Mouse (Mus musculus): ENCODE data around the gene Mast1. TPM values are rescaled to one million over a fixed set of nuclear protein-coding genes. Genes with fewer than 3 reads are reported as not detected.
A peak's percentile ranks its signal among the peaks of the same experiment; 100 is the strongest.

The Mast1 gene
- polyA plus RNA-seq, 1 experiment from 2014 or later, result 0.19 TPM

DNA sequence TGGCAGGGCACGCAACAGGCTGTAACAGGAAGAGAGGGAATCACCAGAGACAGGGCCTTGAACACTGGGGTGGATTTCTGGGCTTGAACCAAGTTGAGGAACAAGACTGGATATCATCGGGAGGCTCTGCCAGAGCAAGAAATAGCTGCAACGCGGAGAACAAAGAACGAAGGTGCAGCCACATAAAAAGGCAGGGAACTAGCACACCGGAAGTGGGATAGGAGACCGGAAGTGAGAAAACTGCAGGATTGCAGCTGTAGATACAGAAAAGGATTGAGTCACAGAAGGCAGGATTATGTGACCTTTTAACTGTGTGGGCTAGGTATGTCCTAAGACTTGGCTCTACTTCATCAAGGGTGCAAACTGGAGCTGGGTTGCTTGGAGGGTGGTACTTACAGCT is 32.8 kb downstream of the Mast1 start:
- no peak overlapping the region for H3K27ac ChIP-seq (replicated peaks)
- no peak overlapping the region for H3K4me3 ChIP-seq
- ATAC-seq (ENCODE audit: extremely low read depth, insufficient number of reproducible peaks, low FRiP score, low TSS enrichment), result no peak
- no peak overlapping the region for H3K9ac ChIP-seq
- 85% methylated on average over 7 of the region's 7 CpGs for WGBS
- H3K36me3 ChIP-seq, result no peaks in the 10 kb centered on the region
- no peaks in the 10 kb centered on the region for H3K9me3 ChIP-seq
- H3K4me1 ChIP-seq, result peaks cover 21% of the 10 kb centered on the region
- H3K27me3 ChIP-seq (replicated peaks), result peaks cover 29% of the 10 kb centered on the region
- H3K4me2 ChIP-seq, result no peak overlapping the region

DNA sequence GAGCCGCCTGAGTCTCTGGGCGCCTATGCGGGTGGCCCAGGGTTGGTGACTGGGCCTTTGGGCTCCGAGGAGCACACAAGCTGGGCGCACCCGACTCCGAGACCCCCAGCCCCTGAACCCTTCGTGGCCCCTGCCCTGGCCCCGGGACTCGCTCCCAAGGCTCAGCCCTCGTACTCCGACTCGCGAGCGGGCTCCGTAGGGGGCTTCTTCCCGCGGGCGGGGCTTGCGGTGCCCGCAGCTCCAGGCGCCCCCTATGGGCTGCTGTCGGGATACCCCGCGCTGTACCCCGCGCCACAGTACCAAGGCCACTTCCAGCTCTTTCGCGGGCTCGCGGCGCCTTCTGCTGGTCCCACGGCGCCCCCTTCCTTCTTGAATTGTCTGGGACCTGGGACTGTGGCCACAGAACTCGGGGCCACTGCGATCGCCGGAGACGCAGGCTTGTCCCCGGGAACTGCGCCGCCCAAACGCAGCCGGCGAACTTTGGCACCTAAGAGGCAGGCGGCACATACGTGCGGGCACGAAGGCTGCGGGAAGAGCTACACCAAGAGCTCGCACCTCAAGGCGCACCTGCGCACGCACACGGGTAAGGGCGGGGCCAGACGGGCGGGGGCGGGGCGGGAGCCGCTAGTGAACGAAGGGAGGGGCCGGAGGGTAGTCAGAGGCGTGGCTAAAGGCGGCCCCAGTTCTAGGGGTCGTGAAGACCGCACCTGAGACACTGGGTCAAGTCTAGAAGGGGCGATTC is 34.1 kb downstream of the Mast1 start:
- H3K4me1 ChIP-seq, result peaks cover 17% of the 10 kb centered on the region
- H3K9me3 ChIP-seq, result no peaks in the 10 kb centered on the region
- peak; percentile 78 for ATAC-seq (ENCODE audit: extremely low read depth, insufficient number of reproducible peaks, low FRiP score, low TSS enrichment)
- peak overlapping the region; percentile 73 for H3K4me3 ChIP-seq
- peaks cover 22% of the 10 kb centered on the region for H3K27me3 ChIP-seq (replicated peaks)
- under 1% methylated on average over 64 of the region's 68 CpGs for WGBS
- peak overlapping the region; percentile 97 for H3K4me2 ChIP-seq
- H3K9ac ChIP-seq, result peak overlapping the region; percentile 87
- H3K36me3 ChIP-seq, result no peaks in the 10 kb centered on the region
- H3K27ac ChIP-seq (replicated peaks), result peak overlapping the region; percentile 62; the same call in 1 of the 2 replicates

DNA sequence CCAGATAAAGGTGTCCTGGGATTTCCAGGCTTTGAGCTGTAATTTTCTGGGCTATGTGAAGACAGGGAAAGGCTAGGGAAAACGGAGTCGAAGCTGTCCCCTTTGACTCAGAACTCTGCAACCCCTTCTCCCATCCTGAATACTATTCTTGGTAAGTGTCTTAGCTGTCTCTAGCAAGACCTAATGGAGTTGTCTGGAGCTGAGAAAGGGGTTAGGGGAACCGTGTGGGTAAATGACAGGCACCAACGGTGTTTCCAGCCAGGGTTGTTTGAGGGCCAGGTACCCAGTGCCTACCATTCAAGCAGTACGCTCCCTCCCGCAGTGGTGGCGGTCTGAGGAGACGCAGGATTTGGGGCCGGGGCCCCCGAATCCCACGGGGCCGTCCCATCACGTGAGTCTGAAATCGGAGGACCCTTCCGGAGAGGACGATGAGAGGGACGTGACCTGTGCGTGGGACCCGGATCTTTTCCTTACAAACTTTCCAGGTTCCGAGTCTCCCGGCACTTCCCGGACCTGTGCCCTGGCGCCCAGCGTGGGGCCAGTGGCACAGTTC is 34.7 kb downstream of the Mast1 start:
- H3K36me3 ChIP-seq, result no peaks in the 10 kb centered on the region
- H3K27me3 ChIP-seq (replicated peaks), result peaks cover 22% of the 10 kb centered on the region
- H3K9me3 ChIP-seq, result no peaks in the 10 kb centered on the region
- H3K27ac ChIP-seq (replicated peaks), result peak overlapping the region; percentile 62; the same call in 1 of the 2 replicates
- H3K4me3 ChIP-seq, result peak overlapping the region; percentile 73
- ATAC-seq (ENCODE audit: extremely low read depth, insufficient number of reproducible peaks, low FRiP score, low TSS enrichment), result no peak
- peak overlapping the region; percentile 87 for H3K9ac ChIP-seq
- H3K4me2 ChIP-seq, result peak overlapping the region; percentile 97
- peaks cover 17% of the 10 kb centered on the region for H3K4me1 ChIP-seq
- 4% methylated on average over 24 of the region's 24 CpGs for WGBS

DNA sequence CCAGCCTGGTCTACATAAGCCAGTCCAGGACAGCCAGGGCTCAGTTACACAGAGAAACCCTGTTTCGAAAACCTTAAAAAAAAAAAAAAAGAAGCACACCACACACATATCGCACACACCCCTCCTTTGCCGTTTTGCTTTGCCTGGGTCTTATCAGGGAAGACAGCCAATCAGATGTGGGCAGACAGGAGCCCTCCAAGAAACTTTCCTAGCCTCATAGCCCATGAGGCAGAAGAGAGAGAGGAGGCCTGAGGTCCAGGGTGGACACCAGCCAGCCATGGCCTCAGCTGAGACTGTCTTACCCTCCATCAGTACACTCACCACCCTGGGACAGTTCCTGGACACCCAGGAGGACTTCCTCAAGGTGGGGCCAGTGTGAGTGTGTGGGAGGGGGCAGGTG is 35.4 kb downstream of the Mast1 start, which contains the start of gene Klf1:
TSS of gene Klf1 (plus strand) at position 177 of the 400 bp plus-strand sequence.
- no peak for ATAC-seq (ENCODE audit: extremely low read depth, insufficient number of reproducible peaks, low FRiP score, low TSS enrichment)
- H3K4me1 ChIP-seq, result peaks cover 17% of the 10 kb centered on the region
- H3K9me3 ChIP-seq, result no peaks in the 10 kb centered on the region
- peak within 1 kb of the TSS; percentile 62 for H3K27ac ChIP-seq (replicated peaks)
- no peaks in the 10 kb centered on the region for H3K36me3 ChIP-seq
- H3K4me3 ChIP-seq, result peak within 1 kb of the TSS; percentile 73
- WGBS, result 43% methylated on average over 3 of the region's 3 CpGs
- peaks cover 22% of the 10 kb centered on the region for H3K27me3 ChIP-seq (replicated peaks)
- peak within 1 kb of the TSS; percentile 97 for H3K4me2 ChIP-seq
- peak within 1 kb of the TSS; percentile 87 for H3K9ac ChIP-seq

DNA sequence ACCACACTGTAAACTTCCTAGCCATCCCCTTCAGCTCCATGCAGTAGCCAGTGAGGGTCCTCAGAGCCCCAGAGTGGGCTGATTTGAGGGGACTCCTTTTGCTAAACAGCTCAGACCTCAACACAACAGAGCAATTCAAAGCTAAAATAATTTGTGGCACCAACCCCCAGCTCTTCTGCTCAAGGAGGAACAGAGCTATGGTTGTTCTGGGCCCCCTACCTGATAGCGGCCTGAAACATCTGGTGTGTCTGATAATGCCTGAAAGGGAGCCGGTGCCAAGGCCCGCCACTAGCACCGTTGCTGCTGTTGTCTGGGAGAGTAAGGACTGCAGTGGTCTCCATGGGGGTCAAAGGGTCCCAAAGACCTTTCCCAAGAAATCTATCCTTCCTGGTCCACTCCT is 36.1 kb downstream of the Mast1 start:
- peak overlapping the region; percentile 97 for H3K4me2 ChIP-seq
- H3K4me1 ChIP-seq, result peaks cover 17% of the 10 kb centered on the region
- peak overlapping the region; percentile 29 for H3K27ac ChIP-seq (replicated peaks)
- 21% methylated on average over 4 of the region's 4 CpGs for WGBS
- H3K27me3 ChIP-seq (replicated peaks), result peaks cover 22% of the 10 kb centered on the region
- H3K36me3 ChIP-seq, result no peaks in the 10 kb centered on the region
- H3K4me3 ChIP-seq, result peak overlapping the region; percentile 73; the same call in 1 of the 2 replicates
- 0 out of 2 replicates have a peak overlapping the region, but pooled peaks have one; percentile 37 for H3K9ac ChIP-seq
- ATAC-seq (ENCODE audit: extremely low read depth, insufficient number of reproducible peaks, low FRiP score, low TSS enrichment), result no peak
- H3K9me3 ChIP-seq, result no peaks in the 10 kb centered on the region

DNA sequence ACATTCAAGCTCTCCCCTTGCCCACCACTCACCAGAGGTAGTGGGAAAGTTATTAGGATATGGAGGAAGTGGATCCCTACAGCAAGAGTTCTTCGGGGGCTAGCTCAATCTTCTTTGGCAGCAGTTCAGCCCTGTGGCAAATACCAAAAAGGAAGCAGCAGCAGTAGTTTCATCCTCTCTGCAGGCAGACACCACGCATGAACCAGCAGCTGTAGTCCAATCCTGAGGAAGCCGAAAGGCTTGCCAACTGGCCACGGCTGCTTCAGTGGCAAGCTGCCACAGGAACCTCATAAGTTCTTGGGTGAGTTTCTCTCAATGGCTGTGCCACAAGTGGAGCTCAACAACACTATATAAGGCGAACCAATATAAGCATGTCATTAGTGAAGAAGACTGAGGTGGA is 41.2 kb downstream of the Mast1 start:
- no peaks in the 10 kb centered on the region for H3K36me3 ChIP-seq
- no peak overlapping the region for H3K9ac ChIP-seq
- no peak overlapping the region for H3K4me3 ChIP-seq
- no peak overlapping the region for H3K27ac ChIP-seq (replicated peaks)
- peaks cover 20% of the 10 kb centered on the region for H3K4me1 ChIP-seq
- H3K4me2 ChIP-seq, result no peak overlapping the region
- no peak for ATAC-seq (ENCODE audit: extremely low read depth, insufficient number of reproducible peaks, low FRiP score, low TSS enrichment)
- WGBS, result 80% methylated on average over 5 of the region's 5 CpGs
- no peaks in the 10 kb centered on the region for H3K9me3 ChIP-seq
- H3K27me3 ChIP-seq (replicated peaks), result peaks cover 9% of the 10 kb centered on the region

DNA sequence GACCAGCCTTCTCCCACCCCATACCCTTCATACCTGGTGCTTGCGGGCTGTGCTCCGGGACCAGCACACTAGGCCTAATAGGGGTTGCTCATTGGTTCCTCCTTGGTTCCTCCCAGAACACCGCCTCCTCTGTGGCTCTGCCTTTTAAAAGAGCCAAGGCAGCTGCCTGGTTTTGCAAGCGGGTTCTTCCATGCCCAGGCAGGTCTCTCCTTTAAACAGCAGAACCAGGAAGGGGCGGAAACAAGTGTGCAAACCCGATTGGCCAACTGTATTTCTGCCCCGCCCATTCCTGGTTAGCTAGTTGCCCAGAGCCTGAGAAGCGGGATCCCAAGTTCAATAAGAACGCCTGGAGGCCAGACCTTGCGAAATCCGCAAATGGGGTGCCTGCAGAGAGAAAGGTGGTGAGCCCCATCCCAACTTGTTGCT is 43.4 kb downstream of the Mast1 start, which contains the start of gene Gcdh:
TSS of gene Gcdh (minus strand) at position 213 of the 426 bp plus-strand sequence.
- WGBS, result under 1% methylated on average over 11 of the region's 11 CpGs
- peak within 1 kb of the TSS; percentile 77 for H3K4me2 ChIP-seq
- peak; percentile 82 for ATAC-seq (ENCODE audit: extremely low read depth, insufficient number of reproducible peaks, low FRiP score, low TSS enrichment)
- H3K9me3 ChIP-seq, result no peaks in the 10 kb centered on the region
- H3K36me3 ChIP-seq, result peaks cover 16% of the 10 kb centered on the region
- peak within 1 kb of the TSS; percentile 68 for H3K4me3 ChIP-seq
- H3K9ac ChIP-seq, result peak within 1 kb of the TSS; percentile 85
- peaks cover 18% of the 10 kb centered on the region for H3K4me1 ChIP-seq
- no peaks in the 10 kb centered on the region for H3K27me3 ChIP-seq (replicated peaks)
- H3K27ac ChIP-seq (replicated peaks), result no peak within 1 kb of the TSS; the same call in 1 of the 2 replicates

DNA sequence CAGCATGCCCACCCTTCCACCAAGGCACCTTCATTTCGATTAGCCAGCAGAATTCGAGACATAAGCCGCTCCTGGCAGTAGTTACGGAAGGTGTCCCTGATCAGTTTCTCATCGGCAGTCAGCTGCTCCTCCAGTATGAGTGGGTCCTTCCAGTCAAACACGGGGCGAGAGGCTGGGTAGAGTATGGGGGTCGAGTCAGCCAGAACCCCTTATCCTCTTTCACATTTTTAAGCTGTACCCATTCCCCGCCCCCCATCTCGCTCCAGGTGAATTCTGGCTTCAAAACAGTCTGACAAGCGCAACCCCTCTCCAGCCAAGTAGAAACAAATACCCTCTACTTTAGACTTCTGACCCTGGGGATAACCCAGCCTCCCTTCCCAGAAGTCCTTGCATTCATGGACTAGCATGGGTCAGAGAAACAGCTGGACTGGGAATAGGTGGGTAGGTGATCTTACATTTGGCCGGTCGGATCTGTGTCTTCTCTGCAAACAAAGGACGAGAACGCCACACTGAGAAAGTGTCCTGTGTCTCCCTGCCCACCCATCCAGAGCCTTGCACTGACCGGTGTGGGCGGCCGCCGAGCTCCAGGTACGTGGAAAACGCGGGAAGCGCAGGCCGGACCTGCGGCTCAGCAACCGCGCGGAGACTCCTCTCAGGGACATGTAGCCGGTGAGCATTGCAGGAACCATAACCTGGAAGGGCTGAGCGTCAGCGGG is 44.0 kb downstream of the Mast1 start:
- Histone ChIP-seq H3K4me3 (peak overlapping the region; percentile 68), H3K27ac (replicated peaks) (no peak overlapping the region; the same call in 1 of the 2 replicates), H3K4me1 (peaks cover 18% of the 10 kb centered on the region), H3K9me3 (no peaks in the 10 kb centered on the region), H3K9ac (peak overlapping the region; percentile 85), H3K4me2 (peak overlapping the region; percentile 77), H3K27me3 (replicated peaks) (no peaks in the 10 kb centered on the region), H3K36me3 (peaks cover 22% of the 10 kb centered on the region)
- ATAC-seq (ENCODE audit: extremely low read depth, insufficient number of reproducible peaks, low FRiP score, low TSS enrichment), result no peak
- 11% methylated on average over 31 of the region's 31 CpGs for WGBS

DNA sequence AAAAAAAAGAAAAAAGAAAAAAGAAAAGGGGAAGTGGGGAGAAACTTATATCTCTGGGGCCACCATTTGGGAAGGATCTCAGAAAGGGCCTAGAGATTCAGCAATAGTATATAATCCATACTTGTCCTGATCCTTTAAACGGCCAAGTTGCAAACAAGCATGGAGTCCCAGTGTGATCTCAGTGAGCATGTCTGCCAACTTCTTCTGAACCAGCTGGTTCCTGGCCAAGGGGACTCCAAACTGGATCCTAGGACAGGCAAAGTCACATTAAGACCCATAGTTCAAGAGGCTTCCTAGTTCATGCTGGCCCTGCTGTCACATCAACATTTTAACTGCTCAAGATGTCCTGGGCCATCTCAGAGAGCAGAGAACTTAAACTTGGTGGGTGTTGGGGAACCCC is 48.0 kb downstream of the Mast1 start:
- Histone ChIP-seq H3K27me3 (replicated peaks) (no peaks in the 10 kb centered on the region), H3K4me3 (no peak overlapping the region), H3K9me3 (no peaks in the 10 kb centered on the region), H3K36me3 (peaks cover 47% of the 10 kb centered on the region), H3K4me1 (peaks cover 12% of the 10 kb centered on the region), H3K4me2 (no peak overlapping the region), H3K27ac (replicated peaks) (no peak overlapping the region), H3K9ac (no peak overlapping the region)
- no peak for ATAC-seq (ENCODE audit: extremely low read depth, insufficient number of reproducible peaks, low FRiP score, low TSS enrichment)
- 82% methylated on average over 1 of the region's 1 CpGs for WGBS

DNA sequence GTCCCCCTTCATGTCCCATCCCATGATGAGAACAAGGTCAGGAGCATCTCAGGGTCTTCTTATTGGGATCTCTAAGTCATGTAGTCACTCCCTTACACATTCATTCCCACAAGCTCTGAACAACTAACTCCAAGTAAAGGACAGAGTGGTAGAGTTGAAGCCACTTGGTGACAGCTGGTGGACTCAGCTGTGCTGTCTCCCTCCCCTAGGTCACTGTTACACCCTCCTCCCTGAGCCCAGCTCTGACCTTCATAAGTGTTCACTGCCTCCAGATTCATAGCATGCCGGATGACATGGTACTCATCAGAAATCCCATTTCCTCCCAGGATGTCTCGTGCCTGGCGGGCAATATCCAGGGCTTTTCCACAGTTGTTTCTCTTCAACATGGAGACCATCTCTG is 48.9 kb downstream of the Mast1 start:
- WGBS, result 92% methylated on average over 3 of the region's 3 CpGs
- no peak for ATAC-seq (ENCODE audit: extremely low read depth, insufficient number of reproducible peaks, low FRiP score, low TSS enrichment)
- H3K4me2 ChIP-seq, result no peak overlapping the region
- no peaks in the 10 kb centered on the region for H3K27me3 ChIP-seq (replicated peaks)
- H3K36me3 ChIP-seq, result peaks cover 47% of the 10 kb centered on the region
- no peak overlapping the region for H3K4me3 ChIP-seq
- peaks cover 10% of the 10 kb centered on the region for H3K4me1 ChIP-seq
- H3K9ac ChIP-seq, result no peak overlapping the region
- no peaks in the 10 kb centered on the region for H3K9me3 ChIP-seq
- no peak overlapping the region for H3K27ac ChIP-seq (replicated peaks)

DNA sequence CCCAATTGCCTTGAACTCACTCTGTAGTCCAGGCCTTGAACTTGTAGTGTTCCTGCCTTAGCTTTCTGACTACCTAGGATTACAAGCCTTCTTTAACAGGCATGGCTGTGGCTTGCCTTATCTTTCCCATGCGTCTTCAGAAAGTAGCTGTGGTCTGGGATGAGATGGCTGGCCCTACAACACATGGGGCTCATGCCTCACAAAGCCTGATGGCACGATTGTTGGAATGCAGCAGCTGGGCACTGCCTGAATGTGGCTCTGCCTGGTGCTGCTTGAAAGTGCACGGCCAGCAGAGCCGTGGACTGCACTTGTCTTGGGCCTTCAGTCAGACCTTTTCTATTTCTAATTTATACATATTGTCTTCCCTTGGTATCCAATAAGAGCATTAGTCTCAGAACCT is 52.4 kb downstream of the Mast1 start:
- 80% methylated on average over 4 of the region's 4 CpGs for WGBS
- Histone ChIP-seq H3K4me1 (no peaks in the 10 kb centered on the region), H3K27ac (replicated peaks) (no peak overlapping the region)

More for the DNA sequence above, 52.4 kb downstream of the Mast1 start:
- H3K9me3 ChIP-seq, result no peaks in the 10 kb centered on the region
- ATAC-seq (ENCODE audit: extremely low read depth, insufficient number of reproducible peaks, low FRiP score, low TSS enrichment), result no peak
- no peak overlapping the region for H3K9ac ChIP-seq
- H3K4me2 ChIP-seq, result no peak overlapping the region
- peaks cover 40% of the 10 kb centered on the region for H3K36me3 ChIP-seq
- H3K27me3 ChIP-seq (replicated peaks), result no peaks in the 10 kb centered on the region
- H3K4me3 ChIP-seq, result no peak overlapping the region
